In the genomic region with DNA sequence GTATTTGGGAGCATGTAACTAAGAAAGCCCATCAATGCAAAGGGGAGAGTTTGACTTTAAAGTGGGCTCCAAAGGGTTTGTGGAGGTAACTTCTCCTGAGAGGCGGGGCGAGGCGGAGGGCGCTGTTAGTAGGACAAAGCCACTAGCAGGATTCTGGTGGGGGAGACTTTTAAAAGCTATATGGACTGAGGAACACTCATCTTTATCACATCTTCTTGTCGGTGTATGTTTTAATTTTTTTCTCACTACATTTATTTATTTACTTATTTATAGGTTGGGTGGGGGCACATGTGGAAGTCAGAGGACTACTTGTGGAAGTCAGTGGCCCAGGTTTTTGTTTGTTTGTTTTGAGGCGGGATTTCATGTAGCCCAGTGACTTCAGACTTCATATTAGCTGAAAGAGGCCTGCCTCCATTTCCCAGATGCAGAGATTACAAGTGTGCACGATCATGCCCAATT, we compare ENCODE assay signal across 8 mouse cellular contexts. TPM values are rescaled to one million over a fixed set of nuclear protein-coding genes. Genes with fewer than 3 reads are reported as not detected.
DNase-seq lines count a peak whose midpoint lies in the region; ATAC-seq lines count a peak whose summit lies in the region.

No protein-coding gene starts in this region.

- WGBS in heart, embryonic 14.5 days: 22% methylated on average over 7 of the region's 7 CpGs
- WGBS in forebrain, embryonic 14.5 days: 46% methylated on average over 7 of the region's 7 CpGs

- DNase-seq in heart, postnatal 4 days: no peak
- DNase-seq in ES-CJ7 (ENCODE audit: low read depth, low spot score): peak; percentile 67
- DNase-seq in forebrain, embryonic 14.5 days (ENCODE audit: low spot score): no peak
- peak; percentile 38 for DNase-seq in lung, postnatal 36 days
- no peak for DNase-seq in cerebellum, adult 9-10 months
- no peak for DNase-seq in cerebellum, adult 8-10 months

- peak overlapping the region; percentile 84 for H3K9ac ChIP-seq in heart, embryonic 14.5 days (ENCODE audit: low read length)
- peak overlapping the region; percentile 55 for H3K9ac ChIP-seq in forebrain, embryonic 14.5 days (ENCODE audit: low read length)

- peak overlapping the region; percentile 93 for H3K4me2 ChIP-seq in heart, embryonic 14.5 days (ENCODE audit: low read length)
- H3K4me2 ChIP-seq in forebrain, embryonic 14.5 days (ENCODE audit: low read length): peak overlapping the region; percentile 63

- no peaks in the 10 kb centered on the region for H3K27me3 ChIP-seq in heart, embryonic 14.5 days (ENCODE audit: control insufficient read depth, insufficient read depth, low read length)
- H3K27me3 ChIP-seq in forebrain, embryonic 14.5 days (replicated peaks; ENCODE audit: control insufficient read depth, insufficient read depth, low read length): 0 out of 2 replicates have a peak, but pooled peaks cover 2% of the 10 kb centered on the region

- H3K27ac ChIP-seq in heart, embryonic 14.5 days (replicated peaks in 1 of 2; ENCODE audit: control insufficient read depth in 1 of 2, insufficient read depth in 1 of 2, low read depth in 2 of 2, low read length in 2 of 2): peak overlapping the region; percentile 88 to 91
- H3K27ac ChIP-seq in forebrain, embryonic 14.5 days (ENCODE audit: low read depth, low read length): no peak overlapping the region

- no peaks in the 10 kb centered on the region for H3K9me3 ChIP-seq in heart, embryonic 14.5 days (ENCODE audit: control insufficient read depth, low read length)
- no peaks in the 10 kb centered on the region for H3K9me3 ChIP-seq in forebrain, embryonic 14.5 days (replicated peaks; ENCODE audit: control insufficient read depth, low read length)

- peaks cover 6 to 10% of the 10 kb centered on the region in 2 experiments; a peak in 3 of 4 replicates for H3K4me1 ChIP-seq in heart, embryonic 14.5 days (ENCODE audit: control insufficient read depth in 2 of 2, insufficient read depth in 2 of 2, low read length in 2 of 2)
- peaks cover 6% of the 10 kb centered on the region; the same call in 1 of the 2 replicates for H3K4me1 ChIP-seq in forebrain, embryonic 14.5 days (ENCODE audit: control insufficient read depth, insufficient read depth, low read length)

- peak overlapping the region; percentile 54 to 55 for H3K4me3 ChIP-seq in heart, embryonic 14.5 days (ENCODE audit: control insufficient read depth in 1 of 2, insufficient read depth in 1 of 2, low read depth in 1 of 2, low read length in 2 of 2)
- H3K4me3 ChIP-seq in forebrain, embryonic 14.5 days (ENCODE audit: low read depth, low read length): peak overlapping the region; percentile 36

- no peaks in the 10 kb centered on the region for H3K36me3 ChIP-seq in heart, embryonic 14.5 days (ENCODE audit: control insufficient read depth, insufficient read depth, low read length)
- H3K36me3 ChIP-seq in forebrain, embryonic 14.5 days (ENCODE audit: control insufficient read depth, insufficient read depth, low read length): no peaks in the 10 kb centered on the region

- ATAC-seq in heart, embryonic 14.5 days (ENCODE audit: insufficient number of reproducible peaks, insufficient read depth, low FRiP score, low read depth): no peak
- ATAC-seq in forebrain, embryonic 14.5 days: no peak; the same call in 1 of the 2 replicates
- no peak for ATAC-seq in activated CD4-positive, CD25-positive, alpha-beta regulatory T cell, adult 4 months

RNA-seq across cellular contexts. Expression of gene Zfp13, which starts 0.3 kb away (rescaled TPM):
- 7.0 and 8.9 TPM in 2 replicates for polyA plus RNA-seq in heart, embryonic 14.5 days (2014; fragmentation: Nextera tagmentation; extraction: Ambion mirVana)
- total RNA-seq in heart, postnatal 4 days (2021): 10 to 100 TPM in 1 of 2 experiments, 1 to 10 TPM in 1; 9.3 to 10.3 TPM
- polyA plus RNA-seq in forebrain, embryonic 14.5 days (2014; fragmentation: Nextera tagmentation; extraction: Ambion mirVana): 24.1 and 26.0 TPM in 2 replicates
- polyA plus RNA-seq in activated CD4-positive, CD25-positive, alpha-beta regulatory T cell, adult 4 months (2017; shearing (Covaris generic)): not detected

RNA-seq across cellular contexts. Expression of gene Zscan10, which starts 1.0 kb away (rescaled TPM):
- polyA plus RNA-seq in heart, embryonic 14.5 days (2014; fragmentation: Nextera tagmentation; extraction: Ambion mirVana): not detected in 2 replicates
- not detected for total RNA-seq in heart, postnatal 4 days (2021)
- not detected in 2 replicates for polyA plus RNA-seq in forebrain, embryonic 14.5 days (2014; fragmentation: Nextera tagmentation; extraction: Ambion mirVana)
- 1 to 10 TPM; 1.3 to 3.4 TPM for polyA plus RNA-seq in activated CD4-positive, CD25-positive, alpha-beta regulatory T cell, adult 4 months (2017; shearing (Covaris generic))

RNA-seq across cellular contexts. Expression of gene Zfp213, which starts 35.6 kb away (rescaled TPM):
- 13.8 and 14.0 TPM in 2 replicates for polyA plus RNA-seq in heart, embryonic 14.5 days (2014; fragmentation: Nextera tagmentation; extraction: Ambion mirVana)
- 1 to 10 TPM; 5.8 to 6.3 TPM for total RNA-seq in heart, postnatal 4 days (2021)
- 17.6 and 20.9 TPM in 2 replicates for polyA plus RNA-seq in forebrain, embryonic 14.5 days (2014; fragmentation: Nextera tagmentation; extraction: Ambion mirVana)
- 1 to 10 TPM; 4.3 to 4.9 TPM for polyA plus RNA-seq in activated CD4-positive, CD25-positive, alpha-beta regulatory T cell, adult 4 months (2017; shearing (Covaris generic))

RNA-seq across cellular contexts. Expression of gene Mmp25, which starts 45.4 kb away (rescaled TPM):
- polyA plus RNA-seq in heart, embryonic 14.5 days (2014; fragmentation: Nextera tagmentation; extraction: Ambion mirVana): 0.26 and 0.70 TPM in 2 replicates
- total RNA-seq in heart, postnatal 4 days (2021): under 1 TPM; 0.48 to 0.50 TPM
- 0.62 and 0.90 TPM in 2 replicates for polyA plus RNA-seq in forebrain, embryonic 14.5 days (2014; fragmentation: Nextera tagmentation; extraction: Ambion mirVana)
- polyA plus RNA-seq in activated CD4-positive, CD25-positive, alpha-beta regulatory T cell, adult 4 months (2017; shearing (Covaris generic)): 1 to 10 TPM; 1.0 to 2.0 TPM

Comparison
In these comparisons a context has a peak if more than half of its experiments do, and no peak if none do; other contexts are left out.
1. DNase-seq: peak in ES-CJ7 (single experiment) and lung, postnatal 36 days (single experiment); none in heart, postnatal 4 days (single experiment), forebrain, embryonic 14.5 days (single experiment), cerebellum, adult 9-10 months (single experiment) and cerebellum, adult 8-10 months (single experiment).